Mouse (Mus musculus): ENCODE data around the gene Sema3g.

DNA sequence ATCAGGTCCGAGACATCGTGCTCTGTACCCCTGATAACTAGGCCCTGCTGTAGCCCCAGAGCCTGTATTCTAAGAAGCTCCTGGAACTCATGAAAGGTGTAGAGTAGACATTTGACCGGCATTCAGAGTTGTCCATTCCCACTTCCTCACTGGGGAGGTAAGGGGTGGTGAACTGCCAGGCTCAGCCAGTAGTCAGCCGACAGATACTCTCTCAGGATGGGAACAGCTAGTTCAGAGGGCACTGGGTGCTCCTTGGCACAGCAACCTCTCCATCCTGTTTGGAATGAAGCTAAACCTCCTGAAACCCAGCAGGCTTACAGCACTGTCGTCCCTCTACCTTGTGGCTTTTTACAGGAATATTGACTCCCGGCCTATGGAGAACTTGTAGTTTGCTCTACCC lies 5.8 kb upstream of the Sema3g start:
- TF ChIP-seq CTCF (IDR thresholded peaks at IDR 0.05; ENCODE audit: extremely low read depth, insufficient read depth, low read length) (no peak), POLR2A (IDR thresholded peaks at IDR 0.05; ENCODE audit: extremely low read depth, insufficient read depth, low read length) (no peak)
